Mouse (Mus musculus) adrenal gland, adult 8-10 months (tissue): ENCODE data around the gene Gli3. TPM values are rescaled to one million over a fixed set of nuclear protein-coding genes. Genes with fewer than 3 reads are reported as not detected.

ENCODE experiments used
- DNase-seq: peaks from one replicate; pipeline ENCODE4 v3.0.0; 2022
- total RNA-seq, 4 experiments: library from RNA; stranded (reverse); gene quantifications; 2 replicates each; pipeline ENCODE4 v1.2.4; 2022

The Gli3 gene
- total RNA-seq, 4 experiments from 2014 or later = 4.4 to 7.1 (median 5.9) TPM

GRCm38 (mm10) chr13:15556646-15557098 lies 93.6 kb downstream of the Gli3 start:
- DNase-seq = no peak

- DNase-seq = no peak
These were observed 98.4 kb downstream of the Gli3 start for GRCm38 (mm10) chr13:15561441-15561840.

GRCm38 (mm10) chr13:15570908-15571568 lies 108.0 kb downstream of the Gli3 start:
- DNase-seq = no peak

- DNase-seq = no peak
These were observed 114.3 kb downstream of the Gli3 start for GRCm38 (mm10) chr13:15577133-15577917.

- DNase-seq = no peak
These were observed 117.4 kb downstream of the Gli3 start for GRCm38 (mm10) chr13:15580458-15580857.

GRCm38 (mm10) chr13:15585941-15586340 lies 122.9 kb downstream of the Gli3 start:
- DNase-seq = no peak

- no peak for DNase-seq
These were observed 125.5 kb downstream of the Gli3 start for GRCm38 (mm10) chr13:15588278-15589272.

GRCm38 (mm10) chr13:15590326-15590933 lies 127.4 kb downstream of the Gli3 start:
- no peak for DNase-seq

GRCm38 (mm10) chr13:15596667-15597066 lies 133.6 kb downstream of the Gli3 start:
- no peak for DNase-seq

- DNase-seq = no peak
These were observed 136.7 kb downstream of the Gli3 start for GRCm38 (mm10) chr13:15599741-15600140.

GRCm38 (mm10) chr13:15602161-15602560 lies 139.1 kb downstream of the Gli3 start:
- no peak for DNase-seq

GRCm38 (mm10) chr13:15602677-15603221 lies 139.7 kb downstream of the Gli3 start:
- no peak for DNase-seq

- no peak for DNase-seq
These were observed 141.0 kb downstream of the Gli3 start for GRCm38 (mm10) chr13:15604074-15604473.

- DNase-seq = no peak
These were observed 154.4 kb downstream of the Gli3 start for GRCm38 (mm10) chr13:15617423-15617822.

- no peak for DNase-seq
These were observed 155.1 kb downstream of the Gli3 start for GRCm38 (mm10) chr13:15618051-15618692.

GRCm38 (mm10) chr13:15621009-15621408 lies 158.0 kb downstream of the Gli3 start:
- DNase-seq = no peak

- no peak for DNase-seq
These were observed 161.7 kb downstream of the Gli3 start for GRCm38 (mm10) chr13:15624490-15625353.

- no peak for DNase-seq
These were observed 178.5 kb downstream of the Gli3 start for GRCm38 (mm10) chr13:15641548-15641947.

GRCm38 (mm10) chr13:15660502-15660901 lies 197.5 kb downstream of the Gli3 start:
- DNase-seq = no peak

GRCm38 (mm10) chr13:15662375-15662774 lies 199.3 kb downstream of the Gli3 start:
- DNase-seq = no peak
